ENCODE assay signal across 8 mouse cellular contexts in genomic region chr12:72759956-72760355, GRCm38 (mm10). TPM values are rescaled to one million over a fixed set of nuclear protein-coding genes. Genes with fewer than 3 reads are reported as not detected.
DNase-seq lines count a peak whose midpoint lies in the region; ATAC-seq and TF ChIP-seq lines count a peak whose summit lies in the region.

No protein-coding gene starts in this region.

- no peak for TF ChIP-seq EP300 in CH12.LX (IDR thresholded peaks at IDR 0.05; ENCODE audit: low read length)
- TF ChIP-seq EP300 in liver, postnatal 0 days (IDR thresholded peaks at IDR 0.05; ENCODE audit: low read depth) = no peak

- H3K4me3 ChIP-seq in heart, embryonic 10.5 days = peak overlapping the region; percentile 80
- H3K4me3 ChIP-seq in CH12.LX (replicated peaks in 1 of 3; ENCODE audit: low read depth in 2 of 3, low read length in 2 of 3, poor library complexity in 1 of 3) = peak overlapping the region; percentile 81 to 91 (median 86)
- H3K4me3 ChIP-seq in forebrain, postnatal 0 days (ENCODE audit: low read depth, low read length) = peak overlapping the region; percentile 98
- H3K4me3 ChIP-seq in liver, postnatal 0 days (ENCODE audit: low read depth, low read length) = peak overlapping the region; percentile 88

- peaks cover 33% of the 10 kb centered on the region for H3K79me2 ChIP-seq in CH12.LX (replicated peaks; ENCODE audit: control insufficient read depth, extremely low read depth, insufficient read depth, poor library complexity, severe bottlenecking)

- H3K9me3 ChIP-seq in heart, embryonic 10.5 days = no peaks in the 10 kb centered on the region
- H3K9me3 ChIP-seq in CH12.LX (replicated peaks; ENCODE audit: low read length) = no peaks in the 10 kb centered on the region
- no peaks in the 10 kb centered on the region for H3K9me3 ChIP-seq in forebrain, postnatal 0 days (ENCODE audit: low read length)
- no peaks in the 10 kb centered on the region for H3K9me3 ChIP-seq in liver, postnatal 0 days (ENCODE audit: low read length)

- peak overlapping the region; percentile 81 for H3K9ac ChIP-seq in CH12.LX (ENCODE audit: insufficient read depth, low read depth)
- H3K9ac ChIP-seq in forebrain, postnatal 0 days = peak overlapping the region; percentile 88
- no peak overlapping the region for H3K9ac ChIP-seq in liver, postnatal 0 days (replicated peaks)

- dilution Hi-C loops in CH12.LX (cut with MboI; ENCODE audit: extremely low pct_ligation_motif_present, extremely low pct_unique_long_range_greater_than_20kb, low sequenced_read_pairs) = no loop called here

- H3K27ac ChIP-seq in heart, embryonic 10.5 days = peak overlapping the region; percentile 99; the same call in 1 of the 2 replicates
- H3K27ac ChIP-seq in CH12.LX (ENCODE audit: insufficient read depth, low read depth) = no peak overlapping the region
- peak overlapping the region; percentile 99; the same call in 1 of the 2 replicates for H3K27ac ChIP-seq in forebrain, postnatal 0 days (ENCODE audit: low read depth, low read length)
- H3K27ac ChIP-seq in liver, postnatal 0 days (ENCODE audit: low read depth) = peak overlapping the region; percentile 99; the same call in 1 of the 2 replicates

- TF ChIP-seq CTCF in CH12.LX (conservative IDR thresholded peaks at IDR 0.05 in 1 of 2, IDR thresholded peaks at IDR 0.05 in 1 of 2; ENCODE audit: low read depth in 2 of 2, low read length in 2 of 2) = no peak
- TF ChIP-seq CTCF in forebrain, postnatal 0 days (IDR thresholded peaks at IDR 0.05; ENCODE audit: low read depth) = no peak
- TF ChIP-seq CTCF in liver, postnatal 0 days (IDR thresholded peaks at IDR 0.05; ENCODE audit: low read depth) = no peak

- TF ChIP-seq RAD21 in CH12.LX (IDR thresholded peaks at IDR 0.05; ENCODE audit: low read depth, low read length) = no peak

- no peak for ATAC-seq in forebrain, postnatal 0 days
- ATAC-seq in liver, postnatal 0 days = no peak

- TF ChIP-seq POLR2A in CH12.LX (IDR thresholded peaks at IDR 0.05; ENCODE audit: low read depth, low read length) = no peak

- in situ Hi-C loops in CH12.LX (cut with MboI; ENCODE audit: low pct_ligation_motif_present, low pct_unique_long_range_greater_than_20kb, low sequenced_read_pairs) = no loop called here

- 23% methylated on average over 7 of the region's 7 CpGs for WGBS in heart, embryonic 10.5 days
- 8% methylated on average over 7 of the region's 7 CpGs for WGBS in forebrain, postnatal 0 days
- 14% methylated on average over 7 of the region's 7 CpGs for WGBS in liver, postnatal 0 days (ENCODE audit: insufficient replicate concordance)

- H3K27me3 ChIP-seq in heart, embryonic 10.5 days (ENCODE audit: insufficient read depth, poor library complexity, severe bottlenecking) = no peaks in the 10 kb centered on the region
- H3K27me3 ChIP-seq in CH12.LX (replicated peaks) = no peaks in the 10 kb centered on the region
- H3K27me3 ChIP-seq in forebrain, postnatal 0 days (ENCODE audit: insufficient read depth, low read length) = no peaks in the 10 kb centered on the region
- no peaks in the 10 kb centered on the region for H3K27me3 ChIP-seq in liver, postnatal 0 days (ENCODE audit: insufficient read depth, low read length)

- peaks cover 29% of the 10 kb centered on the region for H3K4me1 ChIP-seq in heart, embryonic 10.5 days
- H3K4me1 ChIP-seq in CH12.LX (ENCODE audit: control insufficient read depth in 1 of 2, insufficient read depth in 2 of 2) = peaks cover 0 to 29% of the 10 kb centered on the region in 2 experiments; a peak in 2 of 4 replicates
- peaks cover 14% of the 10 kb centered on the region for H3K4me1 ChIP-seq in forebrain, postnatal 0 days (ENCODE audit: insufficient read depth)
- peaks cover 15% of the 10 kb centered on the region for H3K4me1 ChIP-seq in liver, postnatal 0 days (ENCODE audit: insufficient read depth)

- H3K36me3 ChIP-seq in heart, embryonic 10.5 days = no peaks in the 10 kb centered on the region
- H3K36me3 ChIP-seq in CH12.LX (replicated peaks in 1 of 2; ENCODE audit: control insufficient read depth in 1 of 2, insufficient read depth in 1 of 2, low read length in 1 of 2) = no peaks in the 10 kb centered on the region
- H3K36me3 ChIP-seq in forebrain, postnatal 0 days (ENCODE audit: insufficient read depth) = no peaks in the 10 kb centered on the region
- H3K36me3 ChIP-seq in liver, postnatal 0 days (replicated peaks; ENCODE audit: insufficient read depth, low read length) = no peaks in the 10 kb centered on the region

- peak overlapping the region; percentile 52 for H3K4me2 ChIP-seq in CH12.LX (ENCODE audit: insufficient read depth, low read depth, poor library complexity, severe bottlenecking)
- H3K4me2 ChIP-seq in forebrain, postnatal 0 days (ENCODE audit: low read depth) = peak overlapping the region; percentile 58
- H3K4me2 ChIP-seq in liver, postnatal 0 days (ENCODE audit: low read depth, low read length) = peak overlapping the region; percentile 79

- no peak for DNase-seq in heart, embryonic 10.5 days (ENCODE audit: low spot score)
- DNase-seq in heart, adult 18-20 months = no peak
- DNase-seq in CH12.LX (ENCODE audit: extremely low read depth) = no peak
- no peak for DNase-seq in forebrain, postnatal 0 days
- DNase-seq in liver, postnatal 0 days = no peak
- no peak for DNase-seq in embryo, embryonic 9.5 days (ENCODE audit: extremely low spot score)
- DNase-seq in right cerebral cortex, postnatal 4 days = no peak
- no peak for DNase-seq in lung, postnatal 36 days

TF ChIP-seq in CH12.LX, 34 proteins besides CTCF, POLR2A, EP300 and RAD21:
- TF ChIP-seq MAFK (IDR thresholded peaks at IDR 0.05; ENCODE audit: insufficient replicate concordance, low read length) (no peak), ETS1 (conservative IDR thresholded peaks at IDR 0.05; ENCODE audit: low read depth, low read length) (no peak), SMC3 (IDR thresholded peaks at IDR 0.05; ENCODE audit: low read depth, low read length) (no peak), POLR2AphosphoS2 (IDR thresholded peaks at IDR 0.05; ENCODE audit: low read depth, low read length) (no peak), E2F4 (IDR thresholded peaks at IDR 0.05; ENCODE audit: insufficient replicate concordance, low read depth, low read length) (no peak)

RNA-seq across cellular contexts. Expression of gene Ppm1a, which starts 2.7 kb away (rescaled TPM):
- 36.0 and 49.3 TPM in 2 replicates for polyA plus RNA-seq in heart, embryonic 10.5 days (2016; fragmentation: Nextera tagmentation; extraction: Ambion mirVana)
- 100 to 1,000 TPM; 252 to 254 TPM for total RNA-seq in heart, adult 18-20 months (2021)
- total RNA-seq in CH12.LX (2012; rRNA removed) (78.8 and 80.0 TPM in 2 replicates), CH12.LX (2014; rRNA removed) (112 and 130 TPM in 2 replicates)
- 98.4 and 125 TPM in 2 replicates for polyA plus RNA-seq in CH12.LX (2012; ENCODE audit: insufficient read length, low read depth)
- 192 and 194 TPM in 2 replicates for total RNA-seq in forebrain, postnatal 0 days (2014; rRNA removed)
- 61.7 and 69.9 TPM in 2 replicates for polyA plus RNA-seq in forebrain, postnatal 0 days (2015; fragmentation: Nextera tagmentation; extraction: Ambion mirVana)
- 36.1 and 42.8 TPM in 2 replicates for polyA plus RNA-seq in liver, postnatal 0 days (2015; fragmentation: Nextera tagmentation; extraction: Ambion mirVana)
